Mouse (Mus musculus) heart, adult 8-10 months (tissue): Measurements from ENCODE around the gene Vwa7. TPM values are rescaled to one million over a fixed set of nuclear protein-coding genes. Genes with fewer than 3 reads are reported as not detected.

Source experiments
- DNase-seq: peaks from one replicate; pipeline ENCODE4 v3.0.0; 2022; ENCODE audit warnings: low spot score
- total RNA-seq, 4 experiments: library from RNA; stranded (reverse); gene quantifications; 2 replicates each; pipeline ENCODE4 v1.2.4; 2022

The Vwa7 gene
- total RNA-seq, 4 experiments from 2014 or later: 12.0 to 18.5 (median 16.6) TPM

DNA sequence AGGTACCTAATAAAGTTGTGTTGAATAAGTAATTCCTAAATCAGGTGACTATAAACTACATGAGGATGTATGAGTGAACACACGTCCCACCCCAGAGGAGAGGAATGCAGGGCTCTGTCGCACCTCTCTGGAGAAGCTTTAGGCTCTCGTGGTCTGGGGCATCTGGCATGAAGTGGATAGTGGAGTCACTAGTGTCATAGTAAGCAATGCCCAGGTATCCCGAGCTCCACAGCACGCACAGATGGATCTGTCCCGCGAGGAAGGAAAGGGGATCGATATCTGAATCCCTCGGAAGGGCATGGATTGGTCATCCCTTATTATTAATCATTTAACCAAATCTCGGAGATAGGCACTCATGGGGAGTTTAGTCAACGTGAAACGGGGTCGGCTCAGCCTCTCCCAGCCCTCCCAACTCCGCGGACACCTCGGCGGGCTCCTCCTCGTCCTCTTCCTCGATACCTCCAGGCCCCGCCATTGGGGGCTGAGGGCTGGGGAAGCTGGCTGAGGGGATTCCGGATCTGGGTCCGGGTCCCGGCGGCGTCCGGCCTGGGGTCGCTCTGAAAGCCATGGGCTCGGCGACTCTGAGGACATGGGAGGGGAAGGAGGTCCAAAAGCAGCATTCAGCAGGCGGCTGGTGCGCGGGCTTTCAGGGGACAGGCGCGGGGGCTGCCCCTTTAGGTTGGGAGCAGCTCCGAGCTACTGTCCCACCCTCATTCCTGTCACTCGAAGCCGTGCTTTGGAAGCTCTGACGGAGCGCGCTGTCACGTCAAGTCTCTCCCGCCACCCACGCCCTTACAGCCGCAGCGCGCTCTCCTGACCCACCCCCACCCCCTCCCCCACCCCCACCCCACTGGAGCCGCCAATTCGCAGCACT lies 29.7 kb downstream of the Vwa7 start:
- DNase-seq: no peak

DNA sequence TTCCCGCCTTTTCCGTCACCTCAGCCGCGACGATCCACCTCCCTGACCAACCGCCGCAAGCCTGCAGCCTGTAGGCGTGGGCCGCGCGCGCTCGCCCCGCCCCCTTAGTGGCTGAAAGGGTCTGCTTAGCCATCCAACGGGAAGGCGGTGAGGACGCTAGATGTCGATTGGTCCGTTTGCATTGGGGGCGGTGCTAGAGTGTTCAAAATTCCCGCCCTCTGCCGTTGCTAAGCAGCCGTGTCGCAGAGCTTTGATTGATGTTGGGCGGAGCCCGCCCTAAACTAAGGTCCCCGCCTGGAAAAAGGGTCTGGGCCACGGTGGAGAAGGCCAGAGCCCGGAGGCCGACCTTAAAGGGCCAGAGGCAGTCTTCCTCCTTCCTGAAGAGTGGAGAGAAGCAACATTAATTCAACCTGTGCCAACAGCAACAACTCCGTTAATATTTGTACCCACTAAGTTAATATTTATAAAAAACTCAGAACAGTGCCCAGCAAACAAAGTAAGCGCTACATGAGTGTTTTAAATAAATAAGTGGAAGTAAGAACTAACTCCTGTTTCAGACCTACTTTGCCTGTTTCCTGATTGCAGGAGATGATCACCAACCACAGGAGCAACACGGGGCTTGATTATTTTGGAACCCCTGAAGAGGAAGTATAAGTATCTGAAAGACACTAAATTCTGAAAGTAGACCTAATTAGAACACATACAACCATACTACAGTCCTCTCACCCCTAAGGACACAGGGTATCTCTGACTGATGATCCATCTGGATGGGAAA lies 30.5 kb downstream of the Vwa7 start, which contains the start of gene Msh5:
Gene Msh5 (minus strand): TSS at position 65 of the 775 bp plus-strand sequence.
- DNase-seq: peak; percentile 96

DNA sequence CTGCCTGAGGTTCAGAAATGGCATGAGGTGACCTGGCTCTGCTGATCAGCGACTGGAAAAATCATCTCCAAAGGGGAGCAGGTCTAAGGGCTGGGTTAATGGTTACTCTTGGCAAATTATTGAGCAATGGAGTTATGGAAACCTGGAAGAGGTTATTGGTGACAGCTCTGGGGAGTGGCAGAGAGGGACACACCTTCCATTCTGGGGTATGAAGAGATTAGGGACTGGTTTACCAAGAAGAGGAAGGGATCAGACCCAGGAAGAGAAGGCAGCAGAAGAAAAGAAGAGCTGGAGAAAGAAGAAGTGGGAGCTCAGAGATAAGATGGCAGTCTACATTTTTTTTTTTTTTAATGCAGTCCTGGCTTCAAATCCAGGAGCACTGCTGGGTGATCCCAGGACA lies 31.3 kb downstream of the Vwa7 start:
- DNase-seq: no peak

DNA sequence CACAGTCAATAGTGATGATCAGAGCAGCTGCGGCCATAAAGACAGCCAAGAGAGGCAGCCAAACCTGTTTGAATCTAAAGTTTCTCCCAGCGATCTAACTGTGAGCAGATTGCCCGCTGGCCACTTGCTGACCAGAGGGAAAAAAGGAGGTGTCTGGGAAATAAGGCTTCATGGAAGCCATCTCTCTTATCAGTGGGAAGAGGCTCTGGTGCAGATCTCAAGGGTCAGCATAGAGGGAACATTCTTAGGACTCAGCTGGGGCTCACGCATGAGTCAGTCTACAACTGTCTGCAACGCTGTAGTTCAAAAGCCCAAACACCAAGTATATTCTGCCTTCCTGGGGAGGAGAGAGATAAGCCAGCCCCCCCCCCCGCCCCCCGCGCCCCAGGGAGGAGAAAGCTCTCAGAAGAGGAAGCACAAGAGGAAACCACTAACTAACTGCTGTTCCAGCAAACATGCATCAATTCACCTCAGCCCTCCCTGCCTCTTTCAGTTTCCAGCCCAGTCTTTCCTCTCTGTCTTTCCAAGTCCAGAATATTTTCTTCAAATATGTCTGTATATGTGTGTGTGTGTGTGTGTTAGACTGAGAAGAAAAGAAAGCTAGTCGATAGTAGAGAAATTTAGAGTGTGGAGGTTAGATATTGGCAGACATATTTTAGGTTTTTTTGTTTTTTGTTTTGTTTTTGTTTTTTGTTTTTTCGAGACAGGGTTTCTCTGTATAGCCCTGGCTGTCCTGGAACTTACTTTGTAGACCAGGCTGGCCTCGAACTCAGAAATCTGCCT lies 32.0 kb downstream of the Vwa7 start:
- no peak for DNase-seq

DNA sequence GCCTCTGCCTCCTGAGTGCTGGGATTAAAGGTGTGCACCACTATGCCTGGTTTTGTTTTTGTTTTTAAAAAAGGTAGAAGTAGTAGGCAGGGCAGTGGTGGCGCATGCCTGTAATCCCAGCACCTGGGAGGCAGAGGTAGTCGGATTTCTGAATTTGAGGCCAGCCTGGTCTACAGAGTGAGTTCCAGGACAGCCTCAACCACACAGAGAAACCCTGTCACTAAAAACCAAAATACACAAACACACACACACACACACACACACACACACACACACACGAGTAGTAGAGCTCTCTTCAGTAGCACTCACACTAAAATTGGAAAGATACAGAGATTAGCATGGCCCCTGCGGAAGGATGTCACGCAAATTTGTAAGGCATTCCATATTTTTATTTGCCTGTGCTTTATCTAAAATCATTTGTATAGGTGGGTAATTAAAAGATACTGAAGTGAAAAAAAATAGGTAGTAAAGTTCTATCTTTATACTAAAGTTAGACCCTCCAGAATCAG lies 32.6 kb downstream of the Vwa7 start:
- no peak for DNase-seq

DNA sequence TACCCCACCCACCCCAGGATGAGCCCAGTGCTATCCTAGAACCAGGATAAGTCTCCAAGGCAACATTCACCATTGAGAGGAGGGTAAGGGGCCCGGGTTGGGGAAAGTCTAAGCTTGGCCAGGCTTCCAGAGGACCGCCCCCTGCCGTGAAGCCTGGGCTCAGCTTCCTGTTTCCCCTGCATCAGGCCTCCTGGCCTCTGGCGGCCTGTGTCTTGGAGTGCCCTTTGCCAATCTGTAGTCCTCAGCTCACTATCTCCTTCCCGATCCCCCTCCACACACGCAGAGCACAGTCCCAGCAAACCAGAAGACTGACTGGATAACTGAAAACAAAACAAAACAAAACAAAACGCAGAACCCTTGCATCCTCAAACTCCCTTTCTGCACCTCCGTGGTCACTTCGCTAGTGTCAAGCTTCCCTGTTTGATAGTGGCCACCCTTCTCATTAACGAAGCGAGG lies 33.2 kb downstream of the Vwa7 start, which contains the start of gene Clic1:
Gene Clic1 (plus strand): TSS at position 406 of the 456 bp plus-strand sequence.
- no peak for DNase-seq

DNA sequence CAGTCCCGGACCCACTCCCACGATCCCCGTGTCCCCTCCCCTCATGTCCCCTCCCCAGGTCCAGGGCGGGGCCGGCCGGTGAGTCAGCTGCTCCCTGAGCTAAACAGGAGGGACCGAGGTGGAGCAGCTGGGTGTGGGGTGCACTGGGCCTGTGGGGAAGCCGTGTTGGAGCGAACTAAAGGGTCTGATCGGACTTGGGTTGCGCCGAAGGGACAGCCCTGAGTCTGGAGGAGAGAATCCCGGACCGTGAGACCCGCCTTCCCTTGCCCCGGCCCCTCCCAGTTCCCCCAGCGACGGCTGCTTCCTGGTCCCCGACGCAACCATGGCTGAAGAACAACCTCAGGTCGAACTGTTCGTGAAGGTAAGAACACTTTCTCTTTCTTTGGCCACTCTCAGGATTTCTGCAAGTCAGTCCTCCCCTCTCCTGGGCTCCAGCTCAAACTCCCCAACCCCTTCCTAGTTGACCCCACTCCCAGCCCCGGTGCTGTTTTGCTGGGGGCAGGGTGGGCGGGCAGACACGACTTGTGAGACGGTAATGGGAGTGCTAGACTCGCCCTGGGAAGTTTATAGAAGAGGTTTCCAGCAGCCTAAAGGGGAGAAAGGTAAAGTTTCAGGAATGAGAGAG lies 33.9 kb downstream of the Vwa7 start:
- DNase-seq: peak; percentile 83

DNA sequence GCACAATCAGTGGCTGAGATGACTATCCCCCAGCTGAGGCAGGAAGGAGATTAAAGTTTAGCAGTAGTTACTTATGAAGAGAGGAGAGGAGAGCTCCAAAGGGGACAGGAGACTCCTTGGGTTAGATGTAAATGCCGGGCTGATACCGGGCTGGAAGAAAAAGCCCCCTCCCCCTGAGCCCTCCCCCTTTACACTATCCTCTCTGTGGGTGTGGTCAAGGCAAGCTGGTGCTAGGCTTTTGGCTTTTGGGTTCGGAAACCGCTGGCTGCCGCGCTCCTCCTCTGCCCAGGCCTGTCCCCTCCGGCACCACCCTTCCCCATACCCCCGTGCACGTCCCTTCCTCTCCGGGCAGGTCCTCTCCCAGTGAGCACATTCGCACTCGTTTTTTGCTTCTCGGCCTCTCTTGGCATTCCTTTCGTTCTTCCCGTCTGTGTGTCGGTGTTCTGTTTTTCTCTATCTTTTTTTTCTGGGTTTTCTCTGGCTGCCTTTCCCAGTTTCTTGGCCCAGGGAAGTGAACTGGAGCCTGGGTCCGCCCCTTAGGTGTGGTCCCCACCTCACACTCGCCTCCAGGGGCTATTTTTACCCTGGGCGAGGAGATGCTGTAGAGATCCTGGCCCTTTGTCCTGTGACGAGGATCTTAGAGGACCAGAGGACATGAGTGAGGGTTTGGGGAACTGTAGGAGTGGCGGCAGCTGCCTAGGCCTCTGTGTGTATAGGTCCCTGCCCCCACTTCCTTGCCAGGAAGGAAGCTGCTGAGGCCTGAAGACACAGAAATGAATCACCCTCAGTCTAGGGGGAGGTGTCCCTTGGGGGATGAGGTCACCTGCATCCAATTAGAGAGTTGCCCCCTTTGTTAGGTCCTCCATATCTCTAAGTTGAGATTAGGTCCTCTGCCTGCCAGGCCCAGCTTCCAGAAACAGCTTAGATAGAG lies 35.0 kb downstream of the Vwa7 start:
- peak; percentile 90 for DNase-seq

DNA sequence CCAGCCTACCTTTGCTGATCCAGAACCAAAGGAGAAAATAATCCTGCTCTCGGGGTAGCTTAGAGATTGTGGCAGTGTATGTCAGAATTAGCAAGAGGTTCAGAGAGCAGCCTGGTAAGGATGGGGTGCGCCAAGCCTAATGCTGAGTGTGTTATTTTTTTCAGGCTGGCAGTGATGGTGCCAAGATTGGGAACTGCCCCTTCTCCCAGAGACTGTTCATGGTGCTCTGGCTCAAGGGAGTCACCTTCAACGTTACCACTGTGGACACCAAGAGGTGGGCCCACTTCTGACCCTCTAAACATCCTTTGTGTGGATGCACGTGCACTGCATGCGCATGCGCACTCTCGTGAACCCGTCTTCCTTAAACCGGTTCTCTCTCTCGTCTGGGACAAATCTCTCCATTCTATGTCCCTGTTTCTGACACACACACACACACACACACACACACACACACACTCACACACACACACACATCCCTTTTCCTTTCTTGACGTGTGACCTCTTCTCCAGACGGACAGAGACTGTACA lies 36.0 kb downstream of the Vwa7 start:
- DNase-seq: no peak

DNA sequence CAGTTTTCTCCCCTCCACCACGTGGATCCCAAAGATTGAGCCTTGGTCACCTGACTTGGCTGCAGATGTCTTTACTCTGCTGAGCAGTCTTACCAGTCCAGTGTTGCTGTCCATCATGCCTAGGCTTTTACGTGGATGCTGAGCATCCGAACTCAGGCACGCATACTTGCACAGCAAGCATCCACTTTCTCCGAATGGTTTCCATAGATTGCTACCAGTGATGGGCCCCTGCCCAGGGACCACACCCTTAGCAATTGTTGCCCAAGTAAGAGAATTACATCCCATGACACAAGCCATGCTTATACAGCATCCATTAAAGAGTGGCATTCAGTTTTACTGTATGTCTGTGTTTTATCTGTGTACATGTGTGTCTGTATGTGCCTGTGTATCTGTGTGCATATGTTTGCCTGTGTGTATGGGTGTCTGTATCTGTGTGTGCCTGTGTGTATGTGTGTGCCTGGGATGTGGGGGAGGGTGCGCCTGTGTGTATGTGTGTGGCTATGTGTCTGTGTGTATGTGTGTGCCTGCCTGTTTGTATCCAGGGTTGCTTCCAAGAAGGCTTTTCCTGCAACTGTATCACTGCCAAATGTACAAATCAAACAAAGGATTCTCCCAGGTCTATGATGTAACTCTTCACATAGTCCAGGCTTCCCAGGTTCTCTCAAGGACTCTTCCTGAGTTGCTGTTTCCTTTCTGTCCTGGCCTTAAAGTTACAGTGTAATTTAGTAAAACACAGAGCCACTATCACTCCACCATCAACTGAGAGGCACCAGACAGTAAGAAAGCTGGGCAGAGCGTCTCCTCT lies 39.5 kb downstream of the Vwa7 start:
- DNase-seq: no peak

DNA sequence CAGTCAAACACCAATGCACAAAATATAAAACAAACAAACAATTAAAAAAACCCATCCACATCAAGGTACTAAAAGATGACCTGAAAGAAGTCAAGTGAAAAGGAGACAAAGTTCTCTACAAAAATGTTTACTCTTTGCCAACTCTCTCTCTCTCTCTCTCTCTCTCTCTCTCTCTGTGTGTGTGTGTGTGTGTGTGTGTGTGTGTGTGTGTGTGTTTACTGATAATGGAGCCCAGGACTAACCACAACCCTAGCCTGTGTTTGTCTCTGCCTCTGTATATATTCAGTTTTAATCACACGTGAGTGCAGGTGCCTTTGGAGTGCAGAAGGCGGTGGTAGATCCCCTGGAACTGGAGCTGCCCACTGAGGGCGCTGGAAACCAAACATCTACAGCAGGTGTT lies 40.7 kb downstream of the Vwa7 start:
- DNase-seq: no peak

DNA sequence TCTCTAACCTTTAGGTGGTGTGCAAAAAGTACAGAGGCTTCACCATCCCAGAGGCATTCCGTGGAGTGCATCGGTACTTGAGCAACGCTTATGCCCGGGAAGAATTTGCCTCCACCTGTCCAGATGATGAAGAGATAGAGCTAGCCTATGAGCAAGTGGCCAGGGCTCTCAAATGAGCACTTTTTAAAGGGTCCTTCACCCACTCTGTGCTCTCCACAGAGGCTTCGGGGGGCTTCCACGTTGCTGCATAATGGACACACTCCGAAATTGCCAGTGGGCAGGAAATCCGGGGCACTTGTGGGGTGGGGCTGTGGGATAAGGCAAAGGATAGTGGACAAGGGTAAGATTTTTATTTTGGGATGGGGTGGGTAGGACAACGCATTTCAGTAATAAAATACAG lies 41.9 kb downstream of the Vwa7 start:
- no peak for DNase-seq

DNA sequence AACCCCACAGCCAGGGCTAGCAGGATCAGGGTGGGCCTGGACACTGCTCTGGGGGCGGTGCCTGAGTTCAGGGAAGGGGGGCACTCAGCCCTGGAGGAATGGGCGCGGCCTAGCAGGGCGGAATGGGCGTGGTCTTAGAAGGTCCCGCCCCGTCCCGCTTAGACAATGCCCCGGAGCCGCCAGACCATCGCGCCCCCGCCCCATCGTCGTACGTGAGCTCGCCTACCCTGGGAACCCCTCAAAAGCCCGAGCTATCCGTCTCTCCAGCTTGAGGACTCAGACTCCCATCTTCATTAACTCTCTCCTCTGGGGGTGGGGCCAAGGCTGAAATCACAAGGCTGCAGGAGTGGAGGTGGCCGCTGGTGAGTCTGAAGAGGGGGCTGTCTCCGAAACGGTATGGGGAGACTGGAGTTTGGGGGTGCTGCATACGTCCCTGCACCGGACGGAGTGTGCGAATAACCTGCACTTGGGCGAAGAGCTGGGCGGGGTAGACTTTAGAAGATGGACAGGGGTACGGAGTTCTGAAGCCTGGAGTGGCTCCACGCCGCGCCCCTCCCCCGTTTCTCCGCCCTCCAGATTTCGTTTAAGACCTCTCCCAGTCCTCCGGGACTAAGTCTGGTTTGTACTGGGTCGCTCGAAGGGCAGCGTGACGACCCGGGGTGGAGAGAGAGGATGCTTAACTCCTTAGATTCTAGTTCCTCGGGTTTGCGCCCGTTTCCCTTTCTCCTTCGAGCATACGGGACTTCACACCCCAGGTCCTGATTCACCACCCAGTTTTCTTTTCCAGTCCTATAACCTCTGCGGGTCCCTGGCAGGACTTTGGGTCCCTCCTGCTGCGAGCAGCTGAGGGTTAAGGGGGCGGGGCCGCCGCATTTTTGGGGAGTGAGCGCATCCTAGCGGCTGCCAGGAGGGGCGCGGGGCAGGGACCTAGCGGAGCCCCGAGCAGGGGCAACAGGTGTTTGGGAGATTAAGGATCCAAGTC lies 42.8 kb downstream of the Vwa7 start, which contains the start of gene Ddah2:
Gene Ddah2 (plus strand): TSS at position 125 of the 982 bp plus-strand sequence.
- DNase-seq: peak; percentile 90

DNA sequence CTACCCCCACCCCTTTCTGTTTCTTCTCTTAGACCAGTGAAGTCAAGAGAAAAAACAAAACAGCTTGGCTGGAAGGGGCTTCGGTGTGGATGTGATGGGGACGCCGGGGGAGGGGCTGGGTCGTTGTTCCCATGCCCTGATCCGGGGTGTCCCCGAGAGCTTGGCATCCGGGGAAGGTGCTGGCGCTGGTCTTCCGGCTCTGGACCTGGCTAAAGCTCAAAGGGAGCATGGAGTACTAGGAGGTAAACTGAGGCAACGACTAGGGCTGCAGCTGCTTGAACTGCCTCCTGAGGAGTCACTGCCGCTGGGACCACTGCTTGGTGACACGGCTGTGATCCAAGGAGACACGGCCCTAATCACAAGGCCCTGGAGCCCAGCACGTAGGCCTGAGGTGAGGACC lies 43.7 kb downstream of the Vwa7 start:
- DNase-seq: no peak

DNA sequence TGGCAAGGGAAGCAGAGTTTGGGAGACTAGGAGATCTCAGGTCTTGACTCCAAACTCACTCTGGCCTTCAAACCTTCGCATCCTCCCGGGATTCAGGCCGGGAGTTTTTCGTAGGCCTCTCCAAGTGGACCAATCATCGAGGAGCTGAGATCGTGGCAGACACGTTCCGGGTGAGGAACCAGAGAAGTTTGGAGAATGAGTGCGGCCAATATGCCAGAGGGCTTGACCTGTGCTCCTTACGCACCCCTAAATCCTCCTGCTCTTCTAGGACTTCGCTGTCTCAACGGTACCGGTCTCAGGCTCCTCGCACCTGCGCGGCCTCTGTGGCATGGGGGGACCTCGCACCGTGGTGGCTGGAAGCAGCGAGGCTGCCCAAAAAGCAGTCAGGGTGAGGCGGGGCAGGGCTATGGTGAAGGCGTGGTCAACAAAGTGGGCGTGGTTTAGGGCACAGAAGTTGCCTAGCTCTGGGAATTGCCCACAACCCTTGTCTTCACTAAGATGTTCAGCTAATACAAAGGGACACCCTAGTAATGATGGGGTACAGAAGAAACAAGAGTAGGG lies 44.4 kb downstream of the Vwa7 start:
- no peak for DNase-seq

DNA sequence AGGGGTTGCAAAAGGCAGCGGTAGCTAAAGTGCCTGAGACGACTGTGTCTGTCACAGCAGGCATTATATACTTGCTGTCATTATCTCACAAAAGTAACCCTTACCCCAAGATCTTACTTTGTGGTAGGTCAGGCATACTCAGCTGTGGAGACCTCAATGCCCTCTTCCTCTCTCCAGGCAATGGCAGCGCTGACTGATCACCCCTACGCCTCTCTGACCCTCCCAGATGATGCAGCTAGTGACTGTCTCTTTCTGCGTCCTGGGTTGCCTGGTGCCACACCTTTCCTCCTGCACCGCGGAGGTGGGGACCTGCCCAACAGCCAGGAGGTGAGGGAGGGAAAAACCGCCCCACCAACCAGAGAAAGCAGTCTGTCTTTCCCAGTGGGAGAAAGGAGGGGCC lies 44.9 kb downstream of the Vwa7 start:
- DNase-seq: no peak

DNA sequence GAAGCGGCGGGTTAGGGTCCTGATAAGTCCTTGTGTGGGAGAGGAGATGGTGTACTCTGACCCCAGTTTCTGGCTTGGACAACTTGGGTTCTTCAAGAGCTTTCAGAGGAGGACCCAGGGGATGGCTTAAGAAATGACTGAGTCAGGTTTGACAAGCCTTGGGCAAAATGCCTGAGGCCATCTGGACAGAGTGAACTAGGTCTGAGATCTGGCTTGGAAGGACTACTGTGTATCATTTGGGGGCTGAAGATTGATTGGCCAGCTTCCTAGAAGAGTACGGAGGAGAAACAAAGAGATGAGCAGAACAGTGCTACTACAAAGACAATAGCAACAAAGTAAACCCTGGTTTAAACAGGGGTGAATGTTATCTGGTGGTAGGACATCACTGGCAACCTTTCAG lies 47.1 kb downstream of the Vwa7 start:
- DNase-seq: no peak
